Comparison of ENCODE assay signal across 23 mouse cellular contexts in genomic region chr2:65187164-65187563, GRCm38 (mm10). TPM values are rescaled to one million over a fixed set of nuclear protein-coding genes. Genes with fewer than 3 reads are reported as not detected.
A peak's percentile ranks its signal among the peaks of the same experiment; 100 is the strongest.
DNase-seq lines count a peak whose midpoint lies in the region; ATAC-seq and TF ChIP-seq lines count a peak whose summit lies in the region.
"Had no signal": no experiment of that assay in that cellular context is flagged by ENCODE, and none has a peak within 500 bp of the region (broad histone marks: within the 10 kb centered on the region; RNA-seq: fewer than 3 reads in every experiment).

No protein-coding gene starts in this region.

- WGBS in kidney, adult 2 months, result 56% methylated on average over 3 of the region's 3 CpGs
- WGBS in liver, adult 2 months, result 30% methylated on average over 3 of the region's 3 CpGs
- WGBS in liver, embryonic 12.5 days (ENCODE audit: insufficient replicate concordance), result 76% methylated on average over 3 of the region's 3 CpGs

- H3K9me3 ChIP-seq in liver, embryonic 12.5 days (replicated peaks), result no peaks in the 10 kb centered on the region
- H3K9me3 ChIP-seq: embryonic facial prominence, embryonic 10.5 days; embryonic facial prominence, embryonic 12.5 days; forebrain, embryonic 13.5 days; forebrain, embryonic 15.5 days had no signal

- no peak overlapping the region for H3K4me3 ChIP-seq in kidney, adult 2 months (ENCODE audit: insufficient read depth, low read depth, low read length)
- no peak overlapping the region for H3K4me3 ChIP-seq in liver, adult 2 months (ENCODE audit: insufficient read depth, low read depth, low read length)
- no peak overlapping the region for H3K4me3 ChIP-seq in liver, embryonic 12.5 days
- H3K4me3 ChIP-seq: embryonic facial prominence, embryonic 10.5 days; embryonic facial prominence, embryonic 12.5 days; forebrain, embryonic 13.5 days; forebrain, embryonic 15.5 days had no signal

- peak; percentile 50 for DNase-seq in kidney, adult 2 months
- no peak for DNase-seq in kidney, postnatal 14 days
- peak; percentile 88 for DNase-seq in liver, adult 2 months (ENCODE audit: extremely low read depth, low read depth, low spot score)
- peak; percentile 23 for DNase-seq in CD4-positive helper T cell, adult 2 months (ENCODE audit: low read depth, low spot score)
- DNase-seq in lung, postnatal 25 days (ENCODE audit: low spot score), result no peak
- DNase-seq: adrenal gland, adult 8-10 months; adrenal gland, postnatal 14 days; adrenal gland, postnatal 36 days; cerebellum, adult 11-12 months; cerebellum, adult 2 months; cerebellum, adult 9-10 months; cerebellum, postnatal 10 days; cerebellum, postnatal 25 days had no signal

- peaks cover 32% of the 10 kb centered on the region for H3K4me1 ChIP-seq in kidney, adult 2 months (ENCODE audit: control insufficient read depth, insufficient read depth, low read length)
- peaks cover 20% of the 10 kb centered on the region for H3K4me1 ChIP-seq in liver, adult 2 months (ENCODE audit: control insufficient read depth, insufficient read depth, low read length)
- H3K4me1 ChIP-seq in liver, embryonic 12.5 days, result peaks cover 4% of the 10 kb centered on the region; the same call in 1 of the 2 replicates

- no peak for TF ChIP-seq POLR2A in kidney, adult 2 months (IDR thresholded peaks at IDR 0.05; ENCODE audit: low read depth, low read length)
- TF ChIP-seq POLR2A in liver, adult 2 months (IDR thresholded peaks at IDR 0.05; ENCODE audit: extremely low read depth, insufficient read depth, low read length), result no peak

- no peaks in the 10 kb centered on the region for H3K36me3 ChIP-seq in kidney, adult 2 months (ENCODE audit: control insufficient read depth, insufficient read depth, low read length)
- H3K36me3 ChIP-seq in liver, adult 2 months (ENCODE audit: control insufficient read depth, insufficient read depth, low read length), result no peaks in the 10 kb centered on the region
- no peaks in the 10 kb centered on the region for H3K36me3 ChIP-seq in liver, embryonic 12.5 days
- H3K36me3 ChIP-seq: embryonic facial prominence, embryonic 10.5 days; embryonic facial prominence, embryonic 12.5 days; forebrain, embryonic 15.5 days; G1E had no signal

- no peak for TF ChIP-seq CTCF in kidney, adult 2 months (conservative IDR thresholded peaks at IDR 0.05; ENCODE audit: insufficient read depth, insufficient read length, low read depth, low read length)
- no peak for TF ChIP-seq CTCF in liver, adult 2 months (IDR thresholded peaks at IDR 0.05; ENCODE audit: low read depth, low read length)

- peaks cover 18% of the 10 kb centered on the region for H3K79me2 ChIP-seq in liver, adult 2 months (ENCODE audit: control insufficient read depth, insufficient read depth, low read length)

- no peak overlapping the region for H3K4me2 ChIP-seq in liver, embryonic 12.5 days
- H3K4me2 ChIP-seq: embryonic facial prominence, embryonic 12.5 days; forebrain, embryonic 13.5 days; forebrain, embryonic 15.5 days had no signal

- no peak for ATAC-seq in liver, embryonic 12.5 days
- ATAC-seq: activated CD4-positive, CD25-positive, alpha-beta regulatory T cell, adult 4 months; CD4-positive, CD25-positive, alpha-beta regulatory T cell, adult 4 months; forebrain, embryonic 13.5 days; forebrain, embryonic 15.5 days; Patski had no signal

- no peak overlapping the region for H3K9ac ChIP-seq in liver, adult 2 months (ENCODE audit: low read depth, low read length)
- H3K9ac ChIP-seq in liver, embryonic 12.5 days, result no peak overlapping the region
- H3K9ac ChIP-seq: embryonic facial prominence, embryonic 12.5 days; forebrain, embryonic 13.5 days; forebrain, embryonic 15.5 days had no signal

- H3K27me3 ChIP-seq in kidney, adult 2 months (replicated peaks; ENCODE audit: control insufficient read depth, insufficient read depth, low read length), result no peaks in the 10 kb centered on the region
- no peaks in the 10 kb centered on the region for H3K27me3 ChIP-seq in liver, adult 2 months (ENCODE audit: control insufficient read depth, insufficient read depth, low read length)
- H3K27me3 ChIP-seq in liver, embryonic 12.5 days (replicated peaks), result no peaks in the 10 kb centered on the region
- H3K27me3 ChIP-seq: CH12.LX; embryonic facial prominence, embryonic 12.5 days; forebrain, embryonic 13.5 days; forebrain, embryonic 15.5 days; Patski had no signal

- 0 out of 2 replicates have a peak overlapping the region, but pooled peaks have one; percentile 42 for H3K27ac ChIP-seq in kidney, adult 2 months (ENCODE audit: insufficient read depth, low read depth, low read length)
- H3K27ac ChIP-seq in liver, adult 2 months (replicated peaks; ENCODE audit: insufficient read depth, low read depth, low read length), result no peak overlapping the region; the same call in 1 of the 2 replicates
- no peak overlapping the region for H3K27ac ChIP-seq in liver, embryonic 12.5 days
- H3K27ac ChIP-seq: embryonic facial prominence, embryonic 10.5 days; embryonic facial prominence, embryonic 12.5 days; forebrain, embryonic 13.5 days; forebrain, embryonic 15.5 days had no signal

RNA-seq across cellular contexts. Expression of gene Cobll1, which starts 52.0 kb away (rescaled TPM):
- 51.7 and 53.2 TPM in 2 replicates for polyA plus RNA-seq in kidney, adult 2 months (2012; rRNA removed)
- 13.6 and 16.0 TPM in 2 replicates for total RNA-seq in liver, adult 2 months (2014; rRNA removed)
- polyA plus RNA-seq in liver, adult 2 months (2012; rRNA removed), result 9.4 and 10.0 TPM in 2 replicates
- polyA plus RNA-seq in liver, embryonic 12.5 days (2016; fragmentation: Nextera tagmentation; extraction: Ambion mirVana), result 4.3 and 4.4 TPM in 2 replicates
- polyA plus RNA-seq: G1E had no signal

Comparison
In these comparisons a context has a peak if more than half of its experiments do, and no peak if none do; other contexts are left out.
1. DNase-seq: peak in kidney, adult 2 months (single experiment), liver, adult 2 months (single experiment) and CD4-positive helper T cell, adult 2 months (single experiment); none in kidney, postnatal 14 days (single experiment) and lung, postnatal 25 days (single experiment).